Mouse (Mus musculus): ENCODE measurements at regions not wholly inside any gene's neighbourhood (a gene's known extent, or its start where the extent isn't known, plus 50 kb on each side); places are given as distances from the start of the nearest gene placed in this dataset.

DNA sequence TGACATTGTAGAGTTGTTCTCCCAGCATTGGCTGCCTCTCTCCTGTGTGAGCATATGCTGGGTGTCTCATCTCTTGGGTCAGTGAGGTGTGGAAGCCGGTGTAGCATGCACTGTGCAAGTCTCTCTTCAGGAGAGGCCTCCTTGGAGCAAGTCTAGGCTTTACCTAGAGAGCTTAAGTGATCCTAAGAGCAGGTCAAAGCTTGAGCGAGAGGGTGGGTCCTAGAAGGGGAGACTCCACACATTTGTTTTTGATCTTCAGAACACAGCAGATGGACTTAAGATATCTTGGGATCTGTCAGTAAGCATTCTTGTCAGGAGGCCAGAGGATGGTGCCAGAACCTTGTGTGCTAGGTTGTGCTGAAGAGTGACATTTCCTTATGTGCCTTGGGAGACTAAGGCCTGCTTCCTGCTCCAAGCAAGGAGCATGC lies 136.4 kb downstream of the Tmx1 start:
- DNase-seq (ENCODE audit: low spot score), result no peak

- no peak for DNase-seq (ENCODE audit: low spot score)
These were observed 137.7 kb downstream of the Tmx1 start for GRCm38 (mm10) chr12:70590456-70591050.

DNA sequence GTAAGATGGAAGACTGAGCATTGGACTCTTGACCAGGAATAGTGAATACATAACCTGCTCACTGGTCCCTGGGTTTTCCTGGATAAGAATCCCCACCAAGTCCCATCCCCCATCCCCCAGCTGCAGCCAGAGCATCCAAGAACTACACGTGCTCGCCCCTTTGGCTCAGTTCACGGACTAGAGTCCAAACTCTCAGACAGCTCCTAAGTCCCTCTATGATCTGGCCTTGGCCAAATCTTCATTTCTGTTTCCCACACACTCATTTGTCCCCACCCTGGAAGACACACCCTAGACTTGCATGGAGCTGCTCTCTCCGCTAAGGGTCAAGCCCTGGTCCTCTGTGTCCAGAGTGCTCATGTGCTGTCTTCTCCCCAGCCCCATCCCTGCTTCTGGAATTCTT lies 139.9 kb downstream of the Tmx1 start:
- DNase-seq (ENCODE audit: low spot score), result no peak

DNA sequence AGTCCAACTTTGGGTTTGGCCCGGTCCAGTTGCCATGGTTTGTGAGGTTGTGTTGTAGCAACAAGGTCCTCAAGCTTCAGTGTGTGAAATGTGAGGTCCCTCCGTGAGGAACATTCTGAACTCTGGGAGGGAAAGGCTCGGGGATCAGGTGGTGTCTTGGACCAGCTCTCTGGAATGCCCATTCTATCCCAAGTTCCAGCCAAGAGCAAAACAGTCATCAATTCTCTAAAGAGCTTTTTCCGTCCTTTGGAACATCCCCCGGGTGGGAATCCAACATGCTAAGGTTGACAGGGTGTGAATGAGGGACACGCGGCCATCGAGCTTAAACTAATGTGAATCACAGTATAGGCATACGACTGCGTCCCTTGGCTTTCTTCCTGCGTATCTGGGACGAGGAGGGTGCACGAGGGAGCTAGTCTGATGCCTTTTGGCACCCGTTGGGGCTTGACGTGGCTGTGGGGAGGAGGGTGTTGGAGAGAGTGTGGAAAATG lies 145.4 kb downstream of the Tmx1 start:
- no peak for DNase-seq (ENCODE audit: low spot score)

GRCm38 (mm10) chr12:70599731-70600130 lies 146.8 kb downstream of the Tmx1 start:
- no peak for DNase-seq (ENCODE audit: low spot score)

- no peak for DNase-seq (ENCODE audit: low spot score)
These were observed 151.0 kb downstream of the Tmx1 start for GRCm38 (mm10) chr12:70603869-70604268.

- DNase-seq (ENCODE audit: low spot score), result no peak
These were observed 155.8 kb downstream of the Tmx1 start for GRCm38 (mm10) chr12:70608672-70609071.

- DNase-seq (ENCODE audit: low spot score), result no peak
These were observed 156.4 kb downstream of the Tmx1 start for GRCm38 (mm10) chr12:70609116-70609871.

GRCm38 (mm10) chr12:70611891-70612290 lies 159.0 kb downstream of the Tmx1 start:
- DNase-seq (ENCODE audit: low spot score), result no peak

DNA sequence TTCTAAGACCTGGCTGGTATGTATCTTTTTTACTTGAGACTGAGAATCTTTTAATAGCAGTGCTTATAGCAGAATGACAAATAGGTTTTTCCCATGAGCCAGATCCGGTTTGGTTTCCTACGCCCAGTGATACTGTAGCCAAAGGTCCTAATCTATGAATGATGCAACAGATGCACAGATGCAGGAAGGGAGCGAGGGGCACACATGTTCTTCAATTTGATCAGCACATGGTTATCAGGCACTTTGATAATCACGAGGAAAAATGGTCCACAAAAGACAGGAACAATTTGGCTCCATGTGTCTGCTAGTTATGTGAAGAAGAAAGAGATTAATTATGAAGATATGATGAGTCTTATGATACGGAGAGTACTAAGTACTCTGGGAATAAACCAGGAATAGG lies 160.3 kb downstream of the Tmx1 start:
- DNase-seq (ENCODE audit: low spot score), result no peak

- no peak for DNase-seq (ENCODE audit: low spot score)
These were observed 161.2 kb downstream of the Tmx1 start for GRCm38 (mm10) chr12:70614101-70614500.

DNA sequence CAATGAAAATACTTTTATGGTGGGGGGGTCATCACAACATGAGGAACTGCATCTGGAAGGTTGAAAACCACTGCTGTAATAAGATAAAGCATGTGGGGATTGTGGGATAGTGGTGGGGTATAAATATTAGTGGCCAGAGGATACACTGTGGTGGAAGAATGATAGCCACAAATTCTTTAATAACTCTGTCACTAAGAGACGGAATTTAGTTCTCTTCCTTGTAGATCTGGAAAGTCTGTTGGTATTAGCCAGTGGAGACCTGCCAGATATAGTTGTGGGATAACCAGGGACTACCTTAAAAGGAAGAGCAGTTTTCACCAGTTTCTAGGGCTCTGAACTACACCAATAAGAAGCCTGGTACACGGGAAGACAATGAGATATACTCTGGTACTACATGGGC lies 161.8 kb downstream of the Tmx1 start:
- no peak for DNase-seq (ENCODE audit: low spot score)

- DNase-seq (ENCODE audit: low spot score), result no peak
These were observed 162.2 kb downstream of the Tmx1 start for GRCm38 (mm10) chr12:70615123-70615522.

DNA sequence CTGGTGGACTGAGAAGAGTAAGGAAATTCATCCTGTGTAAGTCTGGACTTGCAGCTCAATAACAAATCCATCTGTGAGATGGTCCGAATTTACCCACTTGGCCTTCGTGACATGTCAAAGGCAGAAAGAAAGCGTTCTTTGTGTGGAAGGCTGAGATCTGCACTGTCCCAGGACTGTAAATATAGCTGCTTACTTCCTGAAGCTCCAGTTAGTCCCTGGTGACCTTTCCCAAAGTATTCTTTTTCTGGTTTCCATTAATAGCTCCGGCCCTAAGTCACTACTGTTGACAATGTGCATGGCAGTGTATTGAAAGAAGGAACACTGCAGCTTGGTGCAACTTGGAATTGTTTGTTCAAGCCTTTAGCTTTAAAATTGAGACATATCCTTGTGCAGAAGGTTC lies 163.2 kb downstream of the Tmx1 start:
- peak; percentile 26 for DNase-seq (ENCODE audit: low spot score)

DNA sequence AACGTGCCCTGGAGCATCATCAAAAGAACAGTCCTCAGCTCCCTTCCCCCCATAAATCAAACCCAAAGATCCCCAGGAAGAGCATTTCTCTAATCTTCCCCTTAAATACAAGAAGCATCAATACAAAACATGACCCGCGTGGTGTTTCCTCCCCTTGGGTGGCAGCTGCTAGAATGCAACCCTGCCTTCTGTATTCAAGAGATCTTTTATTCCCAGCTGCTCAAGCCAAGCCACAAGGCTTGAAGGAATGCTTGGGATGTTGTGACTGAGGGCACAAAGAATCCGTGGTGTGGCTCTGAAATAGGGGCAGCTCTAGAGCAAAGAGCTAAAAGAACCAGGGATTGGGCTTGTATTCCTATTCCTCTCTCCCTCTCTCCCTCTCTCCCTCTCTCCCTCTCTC lies 163.6 kb downstream of the Tmx1 start:
- no peak for DNase-seq (ENCODE audit: low spot score)

- no peak for DNase-seq (ENCODE audit: low spot score)
These were observed 164.1 kb downstream of the Tmx1 start for GRCm38 (mm10) chr12:70617024-70617423.

GRCm38 (mm10) chr12:70617979-70618378 lies 165.1 kb downstream of the Tmx1 start:
- no peak for DNase-seq (ENCODE audit: low spot score)

DNA sequence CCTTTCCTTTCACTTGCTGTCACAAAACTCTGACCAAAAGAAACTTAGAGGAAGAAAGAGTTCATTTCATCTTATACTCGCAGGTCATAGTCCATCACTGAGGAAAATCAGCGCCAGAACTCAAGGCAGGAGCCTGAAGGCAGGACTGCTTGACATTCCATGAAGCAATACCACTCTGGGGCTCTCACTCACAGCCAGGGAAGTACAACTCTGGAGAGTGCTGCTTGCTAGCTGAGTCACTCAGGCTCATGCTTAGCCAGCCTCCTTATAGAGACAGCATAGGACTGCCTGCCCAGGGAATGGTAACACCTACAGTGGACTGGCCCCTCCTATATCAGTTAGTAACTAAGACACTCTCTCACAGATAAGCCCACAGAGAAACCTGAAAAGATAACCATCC lies 166.5 kb downstream of the Tmx1 start:
- no peak for DNase-seq (ENCODE audit: low spot score)

GRCm38 (mm10) chr12:70622019-70622418 lies 169.1 kb downstream of the Tmx1 start:
- peak; percentile 28 for DNase-seq (ENCODE audit: low spot score)

- no peak for DNase-seq (ENCODE audit: low spot score)
These were observed 171.5 kb downstream of the Tmx1 start for GRCm38 (mm10) chr12:70624298-70624980.

DNA sequence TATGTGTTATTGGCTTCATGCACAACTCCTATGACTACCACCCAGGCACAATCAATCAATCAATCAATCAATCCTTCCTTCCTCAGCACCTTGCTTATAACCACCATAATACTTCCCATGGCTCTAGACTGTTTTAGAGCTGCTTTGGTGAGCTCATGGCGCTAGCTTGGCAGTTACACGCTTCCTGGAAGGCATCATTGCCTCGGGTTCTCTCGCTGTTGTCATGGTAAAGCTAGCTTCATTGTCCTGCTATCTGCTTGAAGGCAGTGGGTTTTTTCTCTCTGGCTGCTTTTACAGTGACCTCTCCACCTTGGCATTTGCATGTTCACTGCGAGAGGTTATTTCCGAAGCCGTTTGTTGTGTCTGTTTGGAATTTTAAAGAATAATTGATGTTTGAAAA lies 174.7 kb downstream of the Tmx1 start:
- DNase-seq (ENCODE audit: low spot score), result no peak

DNA sequence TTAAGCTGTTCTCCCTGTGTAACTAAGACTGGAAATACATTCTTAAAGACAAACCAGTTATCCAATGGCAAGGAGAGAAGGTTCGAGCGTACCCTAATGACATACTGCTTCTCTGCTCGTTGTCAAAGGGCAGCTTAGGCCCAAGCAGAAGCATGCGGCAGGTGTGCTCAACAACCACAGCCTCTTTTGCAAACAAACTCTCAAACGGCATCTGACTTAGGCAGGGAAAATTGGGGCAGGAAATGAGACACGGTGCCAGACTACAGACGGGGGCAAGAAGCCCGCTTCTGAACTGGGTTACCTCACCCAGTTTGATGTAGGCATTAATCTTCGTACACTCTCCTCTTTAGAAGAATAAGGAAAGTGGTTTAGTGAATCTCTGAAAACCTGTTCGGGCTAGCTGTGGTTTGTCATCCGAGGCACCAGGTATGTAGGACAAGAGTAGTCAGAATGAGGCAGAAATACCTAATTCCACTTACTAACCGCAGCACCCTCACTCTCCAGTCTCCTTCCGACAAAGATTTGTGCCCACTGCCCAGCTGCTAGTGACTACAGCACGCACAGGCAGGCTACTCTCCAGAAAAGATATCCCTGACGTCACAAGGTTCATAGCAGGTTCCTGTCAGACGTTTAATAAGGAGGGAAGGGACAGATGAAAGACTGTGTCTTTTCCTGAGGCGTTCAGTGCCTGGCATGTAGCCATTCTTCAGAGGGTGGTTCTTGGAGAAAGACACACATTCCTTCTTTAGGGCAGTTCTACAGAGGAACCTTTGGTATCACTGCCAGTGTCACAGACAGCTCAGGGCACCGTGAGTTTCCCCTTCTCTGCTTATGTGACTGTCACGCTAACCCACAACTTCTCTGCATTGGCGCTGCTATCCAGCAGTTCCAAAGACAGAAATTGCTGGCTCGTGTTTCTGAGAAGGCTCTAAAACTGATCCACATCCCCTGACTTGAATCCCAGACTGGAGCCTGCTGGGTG lies 175.8 kb downstream of the Tmx1 start:
- DNase-seq (ENCODE audit: low spot score), result no peak
